Mouse (Mus musculus) ES-Bruce4 (cell line): ENCODE data around the gene Cldn10.

Experiments
- CTCF ChIP-seq: IDR thresholded peaks from one replicate; pipeline ENCODE4 v1.8.1; 2011; ENCODE audit warnings: low read depth, low read length
- EP300 ChIP-seq: IDR thresholded peaks from 2 replicates; pipeline ENCODE4 v1.6.1; 2011; ENCODE audit warnings: low read depth, low read length; ENCODE audit not compliant: insufficient read depth

DNA sequence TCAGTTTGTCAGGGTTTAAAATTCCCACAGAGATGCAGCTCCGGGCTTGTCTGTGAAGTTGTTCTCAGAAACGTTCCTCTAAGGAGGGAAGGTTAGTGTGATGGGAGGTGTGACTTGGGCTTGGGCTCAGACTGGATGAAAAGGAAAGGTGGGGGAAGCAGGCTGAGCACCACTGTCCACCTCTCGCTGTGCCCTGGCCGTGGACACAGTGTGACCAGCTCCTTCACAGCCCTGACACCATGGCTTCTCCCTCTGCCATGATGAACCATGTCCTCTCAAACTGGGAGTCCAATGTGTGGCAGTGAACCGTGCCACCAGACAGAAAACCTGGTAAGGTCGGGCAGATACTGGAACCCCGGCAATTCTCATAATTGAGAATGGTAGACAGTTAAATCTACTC, 6.1 kb upstream of the Cldn10 start:
- TF ChIP-seq CTCF, result no peak
- no peak for TF ChIP-seq EP300
